Mouse (Mus musculus): ENCODE measurements at regions not wholly inside any gene's neighbourhood (a gene's known extent, or its start where the extent isn't known, plus 50 kb on each side); places are given as distances from the start of the nearest gene placed in this dataset.

- Histone ChIP-seq H3K36me3 (ENCODE audit: control insufficient read depth) (no peaks in the 10 kb centered on the region), H3K9me3 (ENCODE audit: control insufficient read depth, low read length) (no peaks in the 10 kb centered on the region), H3K4me1 (ENCODE audit: control insufficient read depth) (no peaks in the 10 kb centered on the region), H3K27me3 (ENCODE audit: control insufficient read depth) (no peaks in the 10 kb centered on the region), H3K4me3 (replicated peaks) (no peak overlapping the region)
- no peak for TF ChIP-seq GATA1 (IDR thresholded peaks at IDR 0.05; ENCODE audit: low read length)
- no peak for TF ChIP-seq TAL1 (IDR thresholded peaks at IDR 0.05; ENCODE audit: low read length)
These were observed 788.8 kb downstream of the Nr2f2 start for GRCm38 (mm10) chr7:69577754-69578153.

- Histone ChIP-seq H3K4me3 (replicated peaks) (no peak overlapping the region), H3K4me1 (ENCODE audit: control insufficient read depth) (no peaks in the 10 kb centered on the region)
- TF ChIP-seq GATA1 (IDR thresholded peaks at IDR 0.05; ENCODE audit: low read length) (no peak), TAL1 (IDR thresholded peaks at IDR 0.05; ENCODE audit: low read length) (no peak)
These were observed 789.9 kb downstream of the Nr2f2 start for GRCm38 (mm10) chr7:69576596-69576995.

GRCm38 (mm10) chr7:69573730-69574129 lies 792.8 kb downstream of the Nr2f2 start:
- Histone ChIP-seq H3K4me3 (replicated peaks) (no peak overlapping the region), H3K36me3 (ENCODE audit: control insufficient read depth) (no peaks in the 10 kb centered on the region), H3K27me3 (ENCODE audit: control insufficient read depth) (no peaks in the 10 kb centered on the region), H3K4me1 (ENCODE audit: control insufficient read depth) (no peaks in the 10 kb centered on the region), H3K9me3 (ENCODE audit: control insufficient read depth, low read length) (no peaks in the 10 kb centered on the region)
- TF ChIP-seq TAL1 (IDR thresholded peaks at IDR 0.05; ENCODE audit: low read length) = no peak
- TF ChIP-seq GATA1 (IDR thresholded peaks at IDR 0.05; ENCODE audit: low read length) = no peak

More at GRCm38 (mm10) chr7:69576596-69576995, 789.9 kb downstream of the Nr2f2 start:
- no peaks in the 10 kb centered on the region for H3K9me3 ChIP-seq (ENCODE audit: control insufficient read depth, low read length)
- H3K36me3 ChIP-seq (ENCODE audit: control insufficient read depth) = no peaks in the 10 kb centered on the region
- H3K27me3 ChIP-seq (ENCODE audit: control insufficient read depth) = no peaks in the 10 kb centered on the region

GRCm38 (mm10) chr7:69572626-69573394 lies 793.7 kb downstream of the Nr2f2 start:
- Histone ChIP-seq H3K36me3 (ENCODE audit: control insufficient read depth) (no peaks in the 10 kb centered on the region), H3K9me3 (ENCODE audit: control insufficient read depth, low read length) (no peaks in the 10 kb centered on the region), H3K4me3 (replicated peaks) (no peak overlapping the region), H3K27me3 (ENCODE audit: control insufficient read depth) (no peaks in the 10 kb centered on the region), H3K4me1 (ENCODE audit: control insufficient read depth) (no peaks in the 10 kb centered on the region)
- TF ChIP-seq TAL1 (IDR thresholded peaks at IDR 0.05; ENCODE audit: low read length) = no peak
- no peak for TF ChIP-seq GATA1 (IDR thresholded peaks at IDR 0.05; ENCODE audit: low read length)

- TF ChIP-seq GATA1 (IDR thresholded peaks at IDR 0.05; ENCODE audit: low read length) (no peak), TAL1 (IDR thresholded peaks at IDR 0.05; ENCODE audit: low read length) (no peak)
- Histone ChIP-seq H3K27me3 (ENCODE audit: control insufficient read depth) (no peaks in the 10 kb centered on the region), H3K9me3 (ENCODE audit: control insufficient read depth, low read length) (no peaks in the 10 kb centered on the region), H3K4me3 (replicated peaks) (no peak overlapping the region), H3K4me1 (ENCODE audit: control insufficient read depth) (no peaks in the 10 kb centered on the region), H3K36me3 (ENCODE audit: control insufficient read depth) (no peaks in the 10 kb centered on the region)
These were observed 799.6 kb downstream of the Nr2f2 start for GRCm38 (mm10) chr7:69566949-69567348.

- no peaks in the 10 kb centered on the region for H3K36me3 ChIP-seq (ENCODE audit: control insufficient read depth)
- no peaks in the 10 kb centered on the region for H3K27me3 ChIP-seq (ENCODE audit: control insufficient read depth)
- no peak overlapping the region for H3K4me3 ChIP-seq (replicated peaks)
- no peaks in the 10 kb centered on the region for H3K9me3 ChIP-seq (ENCODE audit: control insufficient read depth, low read length)
- no peaks in the 10 kb centered on the region for H3K4me1 ChIP-seq (ENCODE audit: control insufficient read depth)
- TF ChIP-seq GATA1 (IDR thresholded peaks at IDR 0.05; ENCODE audit: low read length) (no peak), TAL1 (IDR thresholded peaks at IDR 0.05; ENCODE audit: low read length) (no peak)
These were observed 802.1 kb downstream of the Nr2f2 start for GRCm38 (mm10) chr7:69564432-69564831.

GRCm38 (mm10) chr7:69554776-69555175 lies 805.7 kb upstream of the Arrdc4 start:
- H3K4me3 ChIP-seq (replicated peaks) = no peak overlapping the region
- no peaks in the 10 kb centered on the region for H3K4me1 ChIP-seq (ENCODE audit: control insufficient read depth)
- no peaks in the 10 kb centered on the region for H3K27me3 ChIP-seq (ENCODE audit: control insufficient read depth)
- H3K9me3 ChIP-seq (ENCODE audit: control insufficient read depth, low read length) = peaks cover 7% of the 10 kb centered on the region
- TF ChIP-seq GATA1 (IDR thresholded peaks at IDR 0.05; ENCODE audit: low read length) (no peak), TAL1 (IDR thresholded peaks at IDR 0.05; ENCODE audit: low read length) (no peak)
- H3K36me3 ChIP-seq (ENCODE audit: control insufficient read depth) = no peaks in the 10 kb centered on the region

- Histone ChIP-seq H3K9me3 (ENCODE audit: control insufficient read depth, low read length) (peaks cover 7% of the 10 kb centered on the region), H3K27me3 (ENCODE audit: control insufficient read depth) (no peaks in the 10 kb centered on the region), H3K4me3 (replicated peaks) (no peak overlapping the region), H3K36me3 (ENCODE audit: control insufficient read depth) (no peaks in the 10 kb centered on the region), H3K4me1 (ENCODE audit: control insufficient read depth) (no peaks in the 10 kb centered on the region)
- TF ChIP-seq TAL1 (IDR thresholded peaks at IDR 0.05; ENCODE audit: low read length) (no peak), GATA1 (IDR thresholded peaks at IDR 0.05; ENCODE audit: low read length) (no peak)
These were observed 804.9 kb upstream of the Arrdc4 start for GRCm38 (mm10) chr7:69553981-69554380.

GRCm38 (mm10) chr7:69536072-69536471 lies 787.0 kb upstream of the Arrdc4 start:
- no peaks in the 10 kb centered on the region for H3K4me1 ChIP-seq (ENCODE audit: control insufficient read depth)
- TF ChIP-seq GATA1 (IDR thresholded peaks at IDR 0.05; ENCODE audit: low read length) (no peak), TAL1 (IDR thresholded peaks at IDR 0.05; ENCODE audit: low read length) (no peak)
- H3K4me3 ChIP-seq (replicated peaks) = no peak overlapping the region
- H3K36me3 ChIP-seq (ENCODE audit: control insufficient read depth) = no peaks in the 10 kb centered on the region
- H3K27me3 ChIP-seq (ENCODE audit: control insufficient read depth) = no peaks in the 10 kb centered on the region
- H3K9me3 ChIP-seq (ENCODE audit: control insufficient read depth, low read length) = no peaks in the 10 kb centered on the region

Data from erythroblast, embryonic 14.5 days (primary cell).